Mouse (Mus musculus) neural tube, embryonic 13.5 days (tissue): ENCODE results near the gene Actr2. TPM values are rescaled to one million over a fixed set of nuclear protein-coding genes. Genes with fewer than 3 reads are reported as not detected.
"Not testable (repeated sequence)": the region's sequence is repeated elsewhere in the genome, so short reads cannot be mapped to it uniquely, and the experiment has no call there.

Experiments used
- ATAC-seq: fragments of 200-750 bp; cut with Nextera tagmentation; 2 replicates; pipeline ENCODE4 v1.8.0; 2017; ENCODE audit warnings: low read depth, mild to moderate bottlenecking, moderate TSS enrichment, moderate library complexity
- H3K27ac ChIP-seq: fragments of 300-500 bp; sonication (generic); replicated peaks from 2 replicates; pipeline ENCODE4 v1.5.1; 2015; ENCODE audit warnings: moderate library complexity, mild to moderate bottlenecking, inconsistent platforms
- H3K27me3 ChIP-seq: fragments of 300-500 bp; sonication (generic); 2 replicates; pipeline ENCODE4 v1.6.1; 2015; ENCODE audit warnings: mild to moderate bottlenecking, inconsistent platforms
- H3K36me3 ChIP-seq: fragments of 300-500 bp; sonication (generic); 2 replicates; pipeline ENCODE4 v1.6.1; 2015; ENCODE audit warnings: mild to moderate bottlenecking, inconsistent platforms
- H3K4me1 ChIP-seq: fragments of 300-500 bp; sonication (generic); replicated peaks from 2 replicates; pipeline ENCODE4 v1.6.1; 2015; ENCODE audit warnings: inconsistent platforms
- H3K4me2 ChIP-seq: fragments of 300-500 bp; sonication (generic); 2 replicates; pipeline ENCODE4 v1.6.1; 2015; ENCODE audit warnings: inconsistent platforms, mild to moderate bottlenecking, moderate library complexity
- H3K4me3 ChIP-seq: fragments of 300-500 bp; sonication (generic); 2 replicates; pipeline ENCODE4 v1.5.1; 2015; ENCODE audit warnings: mild to moderate bottlenecking, inconsistent platforms
- H3K9ac ChIP-seq: fragments of 300-500 bp; sonication (generic); 2 replicates; pipeline ENCODE4 v1.6.1; 2015; ENCODE audit warnings: moderate library complexity, mild to moderate bottlenecking, inconsistent platforms
- H3K9me3 ChIP-seq: fragments of 300-500 bp; sonication (generic); 2 replicates; pipeline ENCODE4 v1.6.1; 2016; ENCODE audit warnings: inconsistent platforms
- WGBS: fragments of 180-500 bp; shearing (Covaris S2); methylation state at CpG from one replicate; pipeline ENCODE4 v1.1.7; 2015; 5-methylcytosine and 5-hydroxymethylcytosine counted together
- polyA plus RNA-seq: library from polyadenylated mRNA; unstranded; fragments of >200 nt; fragmentation: Nextera tagmentation; extraction: Ambion mirVana; gene quantifications from 2 replicates; pipeline ENCODE4 v1.2.1, GENCODE M21; 2015

The Actr2 gene
- 159 and 177 TPM in 2 replicates for polyA plus RNA-seq

DNA sequence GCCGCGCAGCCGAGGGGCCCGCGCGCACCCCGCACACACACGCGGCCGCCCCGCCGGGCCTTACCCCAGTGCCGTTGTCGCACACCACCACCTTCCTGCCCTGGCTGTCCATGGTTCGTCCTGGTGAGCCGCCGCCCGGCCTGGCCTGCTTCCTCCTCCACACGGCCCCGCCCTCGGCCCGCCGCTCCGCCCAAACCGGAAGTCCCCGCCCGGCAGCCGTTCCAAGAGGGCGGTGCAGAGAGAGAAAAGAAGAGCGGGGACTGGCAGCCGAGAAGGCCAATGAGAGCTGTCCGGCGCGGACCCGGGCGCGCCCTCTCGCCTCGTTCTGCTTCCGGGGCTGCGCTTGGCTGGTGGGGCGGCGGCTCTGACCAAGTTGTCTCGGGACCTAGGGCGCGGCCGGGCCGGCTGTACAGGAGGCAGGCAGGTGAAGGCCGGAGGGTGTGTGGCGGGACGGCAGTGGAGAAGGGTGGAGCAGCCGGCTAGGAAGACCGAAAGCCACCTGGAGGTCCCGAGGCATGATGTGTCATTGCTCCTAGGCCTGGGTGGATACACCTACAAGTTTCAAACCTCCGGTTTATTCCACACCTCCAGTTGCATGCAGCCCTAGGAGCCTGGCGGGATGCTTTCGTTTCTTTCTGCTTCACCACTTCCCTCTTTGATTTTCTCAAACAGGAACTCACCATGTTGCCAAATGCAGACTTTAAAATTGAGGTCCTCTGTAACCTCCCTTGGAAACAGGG, at the start of gene Actr2:
Gene Actr2 (minus strand): TSS at position 173 of the 740 bp plus-strand sequence.
- peak within 1 kb of the TSS; percentile 85 for H3K4me2 ChIP-seq
- peak; percentile 99 for ATAC-seq
- peak within 1 kb of the TSS; percentile 97 for H3K27ac ChIP-seq
- H3K27me3 ChIP-seq, result no peaks in the 10 kb centered on the region
- H3K9ac ChIP-seq, result peak within 1 kb of the TSS; percentile 94
- under 1% methylated on average over 56 of the region's 57 CpGs for WGBS
- H3K36me3 ChIP-seq, result 0 out of 2 replicates have a peak, but pooled peaks cover 5% of the 10 kb centered on the region
- H3K4me1 ChIP-seq, result peaks cover 26% of the 10 kb centered on the region
- no peaks in the 10 kb centered on the region for H3K9me3 ChIP-seq
- peak within 1 kb of the TSS; percentile 85 for H3K4me3 ChIP-seq

DNA sequence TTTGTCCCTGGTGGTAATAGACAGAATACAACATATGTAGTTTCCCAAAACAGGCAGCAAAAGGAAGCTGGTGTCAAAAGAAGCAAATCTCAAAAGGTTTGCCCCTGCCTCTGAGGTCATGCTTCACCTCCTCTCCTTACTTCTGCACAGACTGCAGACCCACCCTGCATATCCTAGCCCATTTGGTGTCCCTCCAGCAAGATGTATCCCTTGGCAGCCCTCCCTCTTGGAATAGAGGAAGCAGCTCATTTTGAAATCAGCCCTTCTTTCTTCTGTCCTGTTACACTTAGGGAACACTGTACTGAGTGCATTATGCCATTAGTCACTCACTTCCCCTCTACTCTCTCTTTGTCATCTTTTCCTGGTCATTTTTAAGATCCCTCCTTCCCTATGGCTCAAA, 46.2 kb upstream of the Actr2 start:
- Histone ChIP-seq H3K9ac (no peak overlapping the region), H3K4me2 (no peak overlapping the region), H3K9me3 (no peaks in the 10 kb centered on the region), H3K4me1 (no peaks in the 10 kb centered on the region), H3K27ac (no peak overlapping the region), H3K4me3 (no peak overlapping the region), H3K36me3 (no peaks in the 10 kb centered on the region), H3K27me3 (no peaks in the 10 kb centered on the region)
- ATAC-seq, result no peak

DNA sequence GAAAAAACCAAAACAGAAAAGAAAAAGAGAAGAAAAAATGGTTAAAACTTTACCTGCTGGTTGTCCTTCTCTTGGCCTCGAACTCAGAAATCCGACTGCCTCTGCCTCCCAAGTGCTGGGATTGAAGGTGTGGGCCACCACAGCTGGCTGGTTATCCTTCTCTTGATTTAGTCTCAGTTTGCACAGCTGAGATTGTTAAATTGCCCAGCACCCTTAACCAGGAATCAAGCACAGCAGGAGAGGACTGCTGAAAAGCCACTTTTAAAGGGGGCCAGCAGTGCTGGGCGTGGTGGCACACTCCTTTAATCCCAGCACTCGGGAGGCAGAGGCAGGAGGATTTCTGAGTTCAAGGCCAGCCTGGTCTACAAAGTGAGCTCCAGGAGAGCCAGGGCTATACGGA, 40.8 kb upstream of the Actr2 start:
- H3K4me1 ChIP-seq, ATAC-seq, H3K9me3 ChIP-seq, H3K36me3 ChIP-seq, H3K27me3 ChIP-seq, H3K27ac ChIP-seq, H3K4me2 ChIP-seq, H3K4me3 ChIP-seq, H3K9ac ChIP-seq: not testable (repeated sequence)
- 89% methylated on average over 5 of the region's 5 CpGs for WGBS

DNA sequence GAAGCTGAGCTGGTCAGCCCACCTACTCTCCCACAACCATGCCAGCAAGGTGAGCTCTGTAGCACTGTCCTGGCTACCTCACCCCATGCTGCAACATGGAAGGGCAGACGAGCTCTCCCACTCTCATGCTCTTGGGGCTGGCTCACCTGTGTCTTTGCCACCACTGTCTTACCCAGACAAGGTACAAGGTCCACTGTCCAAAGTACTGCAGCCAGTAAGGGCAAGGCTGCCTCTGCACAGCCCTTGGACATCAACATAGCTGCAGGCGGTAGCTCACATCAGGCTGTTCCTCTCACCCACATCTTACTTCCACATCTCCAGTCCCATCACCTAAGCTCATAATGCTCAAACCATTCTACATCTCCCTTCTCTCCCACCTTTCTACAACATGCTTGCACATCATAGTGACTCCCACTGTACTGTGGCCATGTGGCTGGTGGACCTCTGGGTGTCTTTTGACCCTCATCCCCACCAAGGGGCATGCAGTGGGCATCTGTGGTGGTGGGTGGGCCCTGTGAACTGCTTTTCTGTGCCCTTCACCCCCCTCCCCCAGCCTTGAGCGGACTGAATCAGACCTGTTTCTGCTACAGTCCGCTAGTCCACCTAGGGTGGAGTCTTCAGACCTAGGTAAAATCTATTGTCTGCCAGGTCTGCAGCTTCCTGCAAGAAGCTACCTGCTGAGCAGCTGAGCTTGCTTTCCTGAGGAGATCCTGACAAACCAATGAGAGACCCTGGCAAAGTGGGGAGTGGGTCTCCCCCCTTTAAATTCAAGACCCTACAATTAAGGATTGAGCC, 39.6 kb upstream of the Actr2 start:
- ATAC-seq, result no peak
- Histone ChIP-seq H3K4me2 (no peak overlapping the region), H3K4me1 (no peaks in the 10 kb centered on the region), H3K4me3 (no peak overlapping the region), H3K9ac (no peak overlapping the region), H3K9me3 (no peaks in the 10 kb centered on the region; the same call in 1 of the 2 replicates), H3K36me3 (no peaks in the 10 kb centered on the region), H3K27ac (no peak overlapping the region), H3K27me3 (no peaks in the 10 kb centered on the region)
- 85% methylated on average over 4 of the region's 4 CpGs for WGBS

DNA sequence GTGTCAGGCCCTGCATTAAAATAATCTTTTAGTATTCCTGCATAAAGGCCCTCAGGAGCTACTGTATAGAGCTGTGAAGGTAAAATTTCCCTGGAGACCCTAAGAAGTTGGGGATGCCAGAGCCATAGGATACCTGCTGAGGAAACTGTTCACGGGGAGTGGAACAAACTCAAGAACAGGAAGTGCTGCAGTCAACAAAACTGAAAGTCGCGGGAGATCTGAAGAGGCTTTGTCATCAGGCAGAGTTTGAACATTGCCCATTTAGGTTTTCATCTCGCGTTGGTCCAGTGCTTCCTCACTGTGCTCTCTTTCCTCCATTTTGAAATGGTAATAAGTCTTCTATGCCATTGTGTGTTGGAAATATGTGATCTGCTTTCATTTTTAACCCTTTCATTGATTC, 38.6 kb upstream of the Actr2 start:
- H3K36me3 ChIP-seq, result no peaks in the 10 kb centered on the region
- 91% methylated on average over 5 of the region's 5 CpGs for WGBS

DNA sequence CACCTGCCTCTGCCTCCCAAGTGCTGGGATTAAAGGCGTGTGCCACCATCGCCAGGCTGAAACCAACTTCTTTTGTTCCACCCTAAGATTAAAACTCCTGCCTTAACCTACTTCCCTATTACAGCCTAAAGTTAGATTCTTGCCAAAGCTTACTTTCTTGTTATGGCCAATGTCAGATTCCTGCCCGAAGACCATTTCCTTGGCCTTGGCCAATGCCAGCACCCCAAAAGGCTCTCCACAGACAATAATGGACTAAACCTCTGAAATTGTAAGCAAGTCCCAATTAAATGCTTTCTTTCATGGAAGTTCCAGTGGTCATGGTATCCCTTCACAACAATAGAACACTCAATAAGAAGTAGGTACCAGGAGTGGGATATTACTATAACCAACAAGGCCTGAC, 37.2 kb upstream of the Actr2 start:
- Histone ChIP-seq H3K27me3 (no peaks in the 10 kb centered on the region), H3K4me3 (no peak overlapping the region), H3K36me3 (no peaks in the 10 kb centered on the region), H3K9ac (no peak overlapping the region), H3K4me1 (no peaks in the 10 kb centered on the region), H3K4me2 (no peak overlapping the region), H3K27ac (no peak overlapping the region), H3K9me3 (no peaks in the 10 kb centered on the region; the same call in 1 of the 2 replicates)
- WGBS, result 92% methylated on average over 3 of the region's 3 CpGs
- ATAC-seq, result no peak

More for the DNA sequence above, 38.6 kb upstream of the Actr2 start:
- no peaks in the 10 kb centered on the region for H3K27me3 ChIP-seq
- no peaks in the 10 kb centered on the region for H3K4me1 ChIP-seq
- no peak overlapping the region for H3K27ac ChIP-seq
- no peak overlapping the region for H3K4me3 ChIP-seq
- no peak overlapping the region for H3K9ac ChIP-seq
- no peak for ATAC-seq
- H3K4me2 ChIP-seq, result no peak overlapping the region
- H3K9me3 ChIP-seq, result no peaks in the 10 kb centered on the region; the same call in 1 of the 2 replicates

DNA sequence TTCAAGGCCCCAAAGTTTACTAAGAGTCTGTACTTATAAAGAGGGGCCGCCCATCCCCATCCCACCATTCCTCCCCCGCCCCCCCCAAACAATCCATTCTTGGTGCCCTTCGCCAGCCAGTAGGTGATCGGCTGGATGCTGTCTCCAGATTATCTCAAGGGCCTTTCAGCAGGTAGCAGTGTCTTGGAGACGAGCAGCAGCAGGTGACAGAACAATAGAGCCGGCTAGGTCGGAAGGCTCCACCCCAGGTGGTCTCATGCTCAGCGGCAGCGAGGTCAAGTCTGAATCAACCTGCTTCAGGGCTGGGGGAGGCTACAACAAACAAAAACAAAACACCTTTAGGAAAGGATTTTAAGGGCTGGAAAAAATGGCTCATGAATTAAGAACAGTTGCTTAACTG, 32.7 kb upstream of the Actr2 start:
- H3K4me2 ChIP-seq, result no peak overlapping the region
- no peak overlapping the region for H3K9ac ChIP-seq
- no peaks in the 10 kb centered on the region for H3K9me3 ChIP-seq
- ATAC-seq, result no peak
- no peaks in the 10 kb centered on the region for H3K4me1 ChIP-seq
- 26% methylated on average over 9 of the region's 9 CpGs for WGBS
- H3K27me3 ChIP-seq, result no peaks in the 10 kb centered on the region
- H3K27ac ChIP-seq, result no peak overlapping the region
- H3K36me3 ChIP-seq, result no peaks in the 10 kb centered on the region
- H3K4me3 ChIP-seq, result no peak overlapping the region

DNA sequence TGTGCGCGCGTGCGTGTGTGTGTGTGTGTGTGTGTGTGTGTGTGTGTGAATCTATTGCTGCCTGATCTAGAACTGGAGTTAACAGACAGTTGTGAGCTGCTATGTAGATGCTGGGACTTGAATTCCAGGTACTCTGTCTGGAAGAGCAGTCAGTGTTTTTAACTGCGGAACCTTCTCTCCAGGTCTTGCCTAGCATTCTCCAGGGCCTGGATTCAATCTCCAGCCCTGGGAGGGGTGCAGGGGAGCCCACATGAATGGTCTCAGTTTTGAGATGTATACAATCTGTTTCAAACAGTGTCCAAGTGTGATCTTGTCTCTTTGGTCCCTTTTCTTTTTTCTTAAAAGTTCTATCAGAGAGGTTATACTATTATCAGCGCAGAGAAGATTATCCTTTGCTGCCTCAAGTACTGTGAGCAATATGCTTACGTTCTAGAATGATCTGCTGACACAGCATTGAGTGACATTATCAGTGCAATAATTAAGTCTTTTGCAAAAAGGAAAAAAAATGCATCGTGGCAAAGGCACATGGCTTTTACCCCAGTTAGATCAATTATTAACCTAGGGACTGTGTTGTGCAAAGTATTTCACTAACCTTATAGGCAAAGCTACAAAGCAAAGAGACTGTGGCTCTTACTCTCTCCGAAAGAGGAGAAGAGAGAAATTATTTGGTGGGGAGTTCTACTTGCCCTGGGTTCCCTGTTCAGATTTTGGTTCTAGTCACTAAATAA, 32.0 kb upstream of the Actr2 start:
- WGBS, result 86% methylated on average over 9 of the region's 9 CpGs

DNA sequence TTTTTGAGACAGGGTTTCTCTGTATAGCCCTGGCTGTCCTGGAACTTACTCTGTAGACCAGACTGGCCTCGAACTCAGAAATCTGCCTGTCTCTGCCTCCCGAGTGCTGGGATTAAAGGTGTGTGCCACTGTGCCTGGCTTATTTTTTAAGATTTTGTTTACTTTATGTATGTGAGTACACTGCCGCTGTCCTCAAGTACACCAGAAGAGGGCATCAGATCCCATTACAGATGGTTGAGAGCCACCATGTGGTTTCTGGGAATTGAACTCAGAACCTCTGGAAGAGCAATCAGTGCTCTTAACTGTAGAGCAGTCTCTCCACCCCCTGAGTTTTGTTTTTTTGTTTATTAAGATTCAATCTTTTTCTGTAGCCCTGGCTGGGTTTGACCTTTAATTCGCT, 31.0 kb upstream of the Actr2 start:
- not testable (repeated sequence) for H3K4me2 ChIP-seq, H3K9ac ChIP-seq, H3K27ac ChIP-seq, H3K4me1 ChIP-seq, H3K27me3 ChIP-seq, H3K9me3 ChIP-seq, ATAC-seq, H3K4me3 ChIP-seq, H3K36me3 ChIP-seq
- WGBS, result 95% methylated on average over 4 of the region's 4 CpGs

More for the DNA sequence above, 32.0 kb upstream of the Actr2 start:
- Histone ChIP-seq H3K4me3 (no peak overlapping the region), H3K4me2 (no peak overlapping the region), H3K27me3 (no peaks in the 10 kb centered on the region), H3K27ac (no peak overlapping the region), H3K9me3 (no peaks in the 10 kb centered on the region), H3K36me3 (no peaks in the 10 kb centered on the region), H3K4me1 (no peaks in the 10 kb centered on the region), H3K9ac (no peak overlapping the region)
- no peak for ATAC-seq

DNA sequence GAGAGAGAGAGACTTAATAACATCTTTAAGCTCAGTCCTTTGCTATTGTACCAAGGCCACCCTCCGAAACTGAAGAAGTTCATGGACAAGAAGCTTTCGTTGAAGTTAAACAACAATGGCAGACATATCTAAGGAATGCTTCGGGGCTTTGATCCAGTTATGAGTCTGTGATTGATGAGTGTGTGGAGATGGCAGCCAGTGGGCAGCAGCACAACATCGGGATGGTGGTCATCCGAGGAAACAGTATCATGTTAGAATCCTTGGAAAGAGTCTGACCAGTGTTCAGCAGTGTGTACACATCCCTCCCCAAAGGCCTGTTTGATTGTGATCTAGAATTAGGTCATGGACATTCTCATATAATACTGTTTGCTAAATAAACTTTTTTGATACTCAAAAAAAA, 29.8 kb upstream of the Actr2 start:
- WGBS, result 93% methylated on average over 5 of the region's 5 CpGs
- H3K36me3 ChIP-seq, result no peaks in the 10 kb centered on the region
- no peak overlapping the region for H3K4me2 ChIP-seq
- H3K4me1 ChIP-seq, result no peaks in the 10 kb centered on the region
- H3K27ac ChIP-seq, result no peak overlapping the region
- no peak overlapping the region for H3K4me3 ChIP-seq
- no peaks in the 10 kb centered on the region for H3K27me3 ChIP-seq
- ATAC-seq, result no peak
- H3K9me3 ChIP-seq, result no peaks in the 10 kb centered on the region
- no peak overlapping the region for H3K9ac ChIP-seq

DNA sequence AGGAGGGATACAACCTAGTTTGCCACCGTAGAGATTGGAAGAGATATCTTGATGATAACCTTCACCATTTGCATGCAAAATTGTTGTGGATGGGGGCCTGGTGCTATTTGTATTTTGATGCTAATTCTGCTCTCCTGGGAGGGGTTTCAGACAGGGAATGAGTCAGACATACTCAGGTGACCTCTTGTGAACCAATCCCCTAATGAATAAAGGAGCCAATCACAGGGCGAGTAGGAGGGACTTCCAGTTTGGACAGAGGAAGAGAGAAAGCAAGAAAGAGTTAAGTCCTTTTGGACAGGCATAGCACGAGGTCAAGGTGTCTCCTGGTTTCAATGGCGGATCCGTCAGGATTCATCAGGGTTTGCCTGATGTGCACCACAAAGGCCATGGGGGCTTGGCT, 27.6 kb upstream of the Actr2 start:
- Histone ChIP-seq H3K4me1 (no peaks in the 10 kb centered on the region), H3K36me3 (no peaks in the 10 kb centered on the region), H3K27ac (no peak overlapping the region), H3K9ac (no peak overlapping the region), H3K4me2 (no peak overlapping the region), H3K9me3 (no peaks in the 10 kb centered on the region), H3K4me3 (no peak overlapping the region), H3K27me3 (no peaks in the 10 kb centered on the region)
- 87% methylated on average over 5 of the region's 5 CpGs for WGBS
- no peak for ATAC-seq

DNA sequence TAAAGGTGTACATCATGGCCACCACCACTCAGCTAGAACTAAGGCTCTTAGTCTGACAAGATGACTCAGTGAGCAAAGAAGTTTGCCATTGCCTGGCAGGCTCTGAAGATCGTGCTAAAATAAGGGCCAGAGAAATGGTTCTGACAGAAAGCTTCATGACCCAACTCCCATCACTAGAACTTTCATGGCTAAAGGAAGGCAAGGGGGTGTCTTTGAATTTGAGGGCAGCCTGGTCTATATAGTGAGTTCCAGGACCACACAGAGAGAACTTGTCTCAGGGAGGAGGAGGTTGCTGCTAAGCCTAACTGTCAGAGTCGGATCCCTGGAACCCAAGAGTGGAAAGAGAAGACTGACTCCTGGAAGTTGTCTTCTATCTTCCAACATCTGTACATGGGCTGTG, 27.0 kb upstream of the Actr2 start:
- Histone ChIP-seq H3K4me3 (no peak overlapping the region), H3K4me1 (no peaks in the 10 kb centered on the region)

More for the DNA sequence above, 27.0 kb upstream of the Actr2 start:
- Histone ChIP-seq H3K27ac (no peak overlapping the region), H3K36me3 (no peaks in the 10 kb centered on the region), H3K4me2 (no peak overlapping the region), H3K9me3 (no peaks in the 10 kb centered on the region), H3K27me3 (no peaks in the 10 kb centered on the region), H3K9ac (no peak overlapping the region)
- WGBS, result 93% methylated on average over 2 of the region's 2 CpGs
- no peak for ATAC-seq
